Mouse (Mus musculus) urinary bladder, postnatal 14 days (tissue): ENCODE measurements at regions not wholly inside any gene's neighbourhood (a gene's known extent, or its start where the extent isn't known, plus 50 kb on each side); places are given as distances from the start of the nearest gene placed in this dataset.
A peak's percentile ranks its signal among the peaks of the same experiment; 100 is the strongest.

Experiments
- DNase-seq: peaks from one replicate; pipeline ENCODE4 v3.0.0; 2021; ENCODE audit warnings: low spot score

- DNase-seq = no peak
Observed at GRCm38 (mm10) chr3:150493433-150494045, 944.1 kb upstream of the Adgrl4 start.

- DNase-seq = no peak
Observed at GRCm38 (mm10) chr3:150530966-150531365, 906.7 kb upstream of the Adgrl4 start.

GRCm38 (mm10) chr3:150543118-150543517 lies 894.6 kb upstream of the Adgrl4 start:
- DNase-seq = no peak

- no peak for DNase-seq
Observed at GRCm38 (mm10) chr3:150588474-150588873, 849.2 kb upstream of the Adgrl4 start.

- DNase-seq = no peak
Observed at GRCm38 (mm10) chr3:150590978-150591377, 846.7 kb upstream of the Adgrl4 start.

- DNase-seq = no peak
Observed at GRCm38 (mm10) chr3:150603400-150604095, 834.1 kb upstream of the Adgrl4 start.

- peak; percentile 68 for DNase-seq
Observed at GRCm38 (mm10) chr3:150610681-150611101, 827.0 kb upstream of the Adgrl4 start.

GRCm38 (mm10) chr3:150637544-150637943 lies 800.1 kb upstream of the Adgrl4 start:
- no peak for DNase-seq

GRCm38 (mm10) chr3:150640004-150640676 lies 797.5 kb upstream of the Adgrl4 start:
- DNase-seq = no peak

- DNase-seq = no peak
Observed at GRCm38 (mm10) chr3:150648040-150648439, 789.6 kb upstream of the Adgrl4 start.

GRCm38 (mm10) chr3:150649783-150650565 lies 787.7 kb upstream of the Adgrl4 start:
- no peak for DNase-seq

- DNase-seq = no peak
Observed at GRCm38 (mm10) chr3:150695751-150696150, 741.9 kb upstream of the Adgrl4 start.

- DNase-seq = no peak
Observed at GRCm38 (mm10) chr3:150699990-150700389, 737.7 kb upstream of the Adgrl4 start.
